Mouse (Mus musculus) kidney, embryonic 14.5 days (tissue): Measurements from ENCODE around the gene Ddx31. TPM values are rescaled to one million over a fixed set of nuclear protein-coding genes. Genes with fewer than 3 reads are reported as not detected.
A peak's percentile ranks its signal among the peaks of the same experiment; 100 is the strongest.

Experiments used
- ATAC-seq: fragments of 200-750 bp; cut with Nextera tagmentation; 2 replicates; pipeline ENCODE4 v1.8.0; 2017; ENCODE audit warnings: moderate number of reproducible peaks, mild to moderate bottlenecking, moderate TSS enrichment, moderate library complexity; ENCODE audit not compliant: low FRiP score, low TSS enrichment
- H3K27ac ChIP-seq: fragments of 300-500 bp; sonication (generic); 2 replicates; pipeline ENCODE4 v1.5.1; 2014; ENCODE audit warnings: low read depth, mild to moderate bottlenecking, low read length, moderate library complexity, mixed read lengths
- H3K27me3 ChIP-seq: fragments of 300-500 bp; sonication (generic); 2 replicates; pipeline ENCODE4 v1.6.1; 2014; ENCODE audit warnings: mild to moderate bottlenecking, low read length; ENCODE audit not compliant: control insufficient read depth, insufficient read depth
- H3K36me3 ChIP-seq: fragments of 300-500 bp; sonication (generic); 2 replicates; pipeline ENCODE4 v1.6.1; 2014; ENCODE audit warnings: low read length, mixed read lengths; ENCODE audit not compliant: control insufficient read depth, insufficient read depth
- H3K4me1 ChIP-seq: fragments of 300-500 bp; sonication (generic); 2 replicates; pipeline ENCODE4 v1.6.1; 2014; ENCODE audit warnings: low read length, mixed read lengths; ENCODE audit not compliant: control insufficient read depth, insufficient read depth
- H3K4me2 ChIP-seq: fragments of 300-500 bp; sonication (generic); replicated peaks from 2 replicates; pipeline ENCODE4 v1.6.1; 2014; ENCODE audit warnings: low read depth, mild to moderate bottlenecking, low read length
- H3K4me3 ChIP-seq: fragments of 300-500 bp; sonication (generic); 2 replicates; pipeline ENCODE4 v1.5.1; 2014; ENCODE audit warnings: mild to moderate bottlenecking, low read length
- H3K9ac ChIP-seq: fragments of 300-500 bp; sonication (generic); 2 replicates; pipeline ENCODE4 v1.6.1; 2014; ENCODE audit warnings: low read depth, mild to moderate bottlenecking, low read length, moderate library complexity
- H3K9me3 ChIP-seq: fragments of 300-500 bp; sonication (generic); 2 replicates; pipeline ENCODE4 v1.6.1; 2016; ENCODE audit warnings: low read length; ENCODE audit not compliant: control insufficient read depth
- WGBS: fragments of 180-500 bp; shearing (Covaris S2); extraction: QIAGEN DNeasy Blood & Tissue Kit; methylation state at CpG from one replicate; pipeline ENCODE4 v1.1.7; 2014; 5-methylcytosine and 5-hydroxymethylcytosine counted together
- polyA plus RNA-seq: library from polyadenylated mRNA; unstranded; fragments of >200 nt; fragmentation: Nextera tagmentation; extraction: Ambion mirVana; gene quantifications from 2 replicates; pipeline ENCODE4 v1.2.1, GENCODE M21; 2014

The Ddx31 gene
- polyA plus RNA-seq, 1 experiment from 2014 or later: 20.0 TPM

DNA sequence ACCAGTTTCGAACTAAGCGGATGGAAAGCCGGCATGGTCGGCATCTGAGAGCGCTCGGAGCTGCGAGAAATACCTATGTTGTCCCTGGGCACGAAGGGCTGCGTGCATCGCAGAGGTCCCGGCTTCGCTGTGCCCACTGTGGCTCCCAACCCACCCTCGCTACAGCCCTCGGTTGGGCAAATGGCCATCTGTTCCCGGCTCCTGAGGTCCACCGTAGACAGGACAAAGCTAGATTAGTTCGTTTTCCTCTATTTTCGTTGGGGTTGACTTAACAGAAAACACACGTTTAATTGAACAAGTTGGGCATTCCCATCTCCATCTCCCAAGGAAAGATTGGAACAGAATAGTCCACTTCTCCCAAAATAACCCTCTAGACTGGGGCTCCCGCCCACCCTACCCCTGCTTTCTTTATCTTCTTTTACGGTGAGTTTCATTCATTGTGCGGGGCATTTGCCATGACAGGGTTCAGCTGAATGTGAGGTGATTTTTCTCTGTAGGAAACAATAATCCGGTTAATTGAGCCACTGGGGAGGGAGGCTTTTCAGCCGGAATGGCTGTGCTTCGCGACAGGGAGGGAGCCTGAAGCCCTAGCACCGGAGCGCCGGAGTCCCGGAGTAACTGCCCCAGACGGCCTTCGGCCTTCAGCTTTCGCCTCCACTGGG is 72.0 kb downstream of the Ddx31 start:
- Histone ChIP-seq H3K4me3 (no peak overlapping the region), H3K4me1 (peaks cover 12% of the 10 kb centered on the region), H3K4me2 (no peak overlapping the region), H3K27ac (no peak overlapping the region), H3K9me3 (no peaks in the 10 kb centered on the region), H3K27me3 (peaks cover 98% of the 10 kb centered on the region), H3K9ac (no peak overlapping the region), H3K36me3 (no peaks in the 10 kb centered on the region)
- 2% methylated on average over 33 of the region's 33 CpGs for whole genome bisulfite sequencing
- no peak for ATAC-seq

DNA sequence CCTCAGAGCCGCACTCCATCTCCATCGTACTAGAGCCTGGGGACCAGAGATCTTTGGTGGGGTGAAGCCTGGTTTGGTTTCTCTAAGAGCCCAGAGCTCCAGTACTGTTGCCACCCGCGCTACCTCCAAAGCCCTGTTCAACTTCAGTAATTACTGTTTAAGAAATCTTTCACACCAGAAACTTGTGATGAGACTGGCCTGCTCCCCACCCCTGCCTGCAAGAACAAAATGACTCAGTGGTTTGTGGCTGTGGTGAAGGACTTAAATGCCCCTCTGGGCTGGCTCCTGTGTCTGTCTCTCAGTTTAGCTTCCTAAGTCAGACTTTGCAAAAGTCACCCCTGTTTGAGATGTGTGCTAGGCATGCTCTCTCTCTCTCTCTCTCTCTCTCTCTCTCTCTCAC is 72.8 kb downstream of the Ddx31 start:
- no peak overlapping the region for H3K4me2 ChIP-seq
- 2% methylated on average over 4 of the region's 4 CpGs for WGBS
- no peaks in the 10 kb centered on the region for H3K9me3 ChIP-seq
- no peaks in the 10 kb centered on the region for H3K36me3 ChIP-seq
- no peak for ATAC-seq
- no peak overlapping the region for H3K4me3 ChIP-seq
- H3K27ac ChIP-seq: no peak overlapping the region
- peaks cover 11% of the 10 kb centered on the region for H3K4me1 ChIP-seq
- peaks cover 98% of the 10 kb centered on the region for H3K27me3 ChIP-seq
- H3K9ac ChIP-seq: no peak overlapping the region

DNA sequence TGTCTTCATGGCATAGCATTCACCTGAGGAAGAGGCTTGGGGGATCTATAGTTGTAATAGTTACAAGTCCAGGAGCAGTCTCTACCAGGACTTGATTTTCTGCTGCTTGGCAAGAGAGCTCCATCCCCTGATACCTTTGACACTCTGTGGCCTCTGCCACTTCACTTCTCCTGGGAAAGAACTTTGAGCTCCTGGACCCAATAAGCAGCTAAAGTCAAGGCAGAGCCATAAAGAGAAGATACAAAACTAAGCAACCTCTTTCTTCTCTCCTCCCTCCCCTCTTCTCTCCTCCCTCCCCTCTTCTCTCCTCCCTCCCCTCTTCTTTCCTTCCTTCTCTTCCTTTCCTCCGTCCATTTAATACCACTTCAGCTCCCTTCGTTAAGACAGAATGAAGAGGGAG is 73.9 kb downstream of the Ddx31 start:
- no peak for ATAC-seq
- Histone ChIP-seq H3K27ac (no peak overlapping the region), H3K4me3 (no peak overlapping the region), H3K9ac (no peak overlapping the region), H3K4me2 (no peak overlapping the region), H3K9me3 (no peaks in the 10 kb centered on the region), H3K4me1 (peaks cover 1% of the 10 kb centered on the region; the same call in 1 of the 2 replicates), H3K36me3 (no peaks in the 10 kb centered on the region), H3K27me3 (peaks cover 97% of the 10 kb centered on the region)
- WGBS: 0% methylated on average over 2 of the region's 2 CpGs

DNA sequence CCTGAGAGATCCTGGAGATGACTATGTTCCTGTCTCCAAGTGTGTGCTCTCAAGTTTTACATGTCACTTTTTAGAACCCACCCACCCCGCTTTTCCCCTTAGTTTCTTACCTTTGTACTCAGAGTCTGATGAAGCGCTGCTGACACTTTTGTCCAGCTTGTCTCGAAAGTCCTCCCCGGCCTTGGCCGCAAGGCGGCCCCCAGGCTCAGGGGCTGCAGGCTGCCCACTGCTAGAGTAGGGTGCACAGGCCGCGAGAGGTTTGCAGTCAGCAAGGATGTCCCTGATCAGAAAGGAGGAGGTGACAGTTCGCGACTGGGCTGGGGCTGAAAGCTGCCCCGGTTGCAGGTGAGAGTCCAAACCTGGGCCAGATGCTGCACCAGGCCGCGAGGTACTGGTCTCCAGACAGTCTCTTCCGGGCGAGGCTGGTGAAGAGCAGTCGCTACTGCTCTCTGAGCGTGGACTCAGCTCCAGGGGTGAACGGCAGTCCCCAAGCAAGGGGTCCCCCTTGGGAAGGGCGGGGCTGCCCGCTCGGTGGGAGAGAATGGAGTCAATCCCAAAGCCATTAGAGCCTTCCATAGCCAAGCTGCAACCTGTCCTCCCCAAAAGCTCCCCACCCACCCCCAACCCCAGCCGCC is 75.0 kb downstream of the Ddx31 start:
- no peak overlapping the region for H3K4me3 ChIP-seq
- no peak overlapping the region for H3K27ac ChIP-seq
- H3K4me1 ChIP-seq: no peaks in the 10 kb centered on the region
- WGBS: 3% methylated on average over 22 of the region's 22 CpGs
- H3K27me3 ChIP-seq: peaks cover 95% of the 10 kb centered on the region
- no peak for ATAC-seq
- no peaks in the 10 kb centered on the region for H3K36me3 ChIP-seq
- no peak overlapping the region for H3K9ac ChIP-seq
- no peaks in the 10 kb centered on the region for H3K9me3 ChIP-seq
- no peak overlapping the region for H3K4me2 ChIP-seq

DNA sequence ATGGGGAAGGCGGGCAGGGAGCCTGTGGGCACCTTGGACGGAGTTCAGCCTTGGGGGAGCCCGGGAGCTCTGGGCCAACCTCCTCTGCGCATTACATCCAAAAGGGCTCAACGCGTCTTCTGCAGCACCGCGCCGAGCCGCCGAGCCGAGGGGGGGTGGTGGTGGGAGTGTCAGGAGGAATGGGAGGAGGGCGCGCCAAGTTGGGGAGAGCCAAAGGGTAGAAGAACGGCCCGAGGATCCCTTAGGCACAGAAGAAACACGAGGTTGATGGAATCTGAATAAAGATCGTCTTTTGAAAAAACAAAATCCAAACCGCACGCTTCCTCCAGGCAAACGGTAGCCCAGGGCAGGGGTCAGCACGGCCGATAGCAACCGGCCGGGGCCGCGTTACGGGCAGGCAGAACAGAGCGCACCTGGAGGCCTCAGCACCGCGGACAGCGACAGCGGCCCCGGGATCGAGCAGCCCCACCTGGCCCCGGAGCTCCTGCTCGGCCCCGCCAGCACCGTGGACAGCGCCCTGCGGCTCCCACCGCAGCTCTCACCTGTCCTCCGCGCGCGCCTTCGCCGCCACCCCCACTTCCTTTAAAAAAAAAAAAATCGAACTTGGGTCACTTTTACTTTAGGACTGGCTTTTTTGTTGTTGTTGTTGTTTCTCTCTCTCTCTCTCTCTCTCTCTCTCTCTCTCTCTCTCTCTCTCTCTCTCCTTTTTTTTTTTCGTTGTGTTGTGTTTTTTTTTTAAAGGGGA is 75.7 kb downstream of the Ddx31 start:
- 1% methylated on average over 50 of the region's 50 CpGs for WGBS
- no peaks in the 10 kb centered on the region for H3K36me3 ChIP-seq
- peaks cover 95% of the 10 kb centered on the region for H3K27me3 ChIP-seq
- no peak overlapping the region for H3K9ac ChIP-seq
- no peaks in the 10 kb centered on the region for H3K4me1 ChIP-seq
- H3K9me3 ChIP-seq: no peaks in the 10 kb centered on the region
- no peak overlapping the region for H3K4me2 ChIP-seq
- peak; percentile 74 for ATAC-seq
- no peak overlapping the region for H3K27ac ChIP-seq
- H3K4me3 ChIP-seq: no peak overlapping the region

DNA sequence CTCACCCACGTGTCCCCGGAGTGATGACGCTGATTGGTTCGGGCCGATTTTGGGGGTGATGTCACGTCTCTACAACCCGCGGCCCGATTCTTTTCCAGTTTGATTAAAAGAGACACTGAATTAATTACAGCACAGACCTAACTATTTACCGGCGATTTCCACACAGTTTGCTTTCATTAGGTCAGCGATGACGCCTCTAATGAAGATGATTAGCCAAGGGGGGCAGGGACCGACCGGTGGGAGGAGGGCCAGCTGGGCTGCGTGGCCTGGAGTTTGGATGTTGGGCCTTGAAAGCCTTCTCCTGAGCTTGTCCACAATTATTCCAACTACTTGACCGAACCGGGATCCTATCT is 76.3 kb downstream of the Ddx31 start, which contains the start of gene Barhl1:
Barhl1 (minus strand) TSS at position 156 of the 353 bp plus-strand sequence.
- WGBS: under 1% methylated on average over 18 of the region's 18 CpGs
- peaks cover 95% of the 10 kb centered on the region for H3K27me3 ChIP-seq
- H3K9ac ChIP-seq: no peak within 1 kb of the TSS
- no peaks in the 10 kb centered on the region for H3K4me1 ChIP-seq
- H3K36me3 ChIP-seq: no peaks in the 10 kb centered on the region
- 0 out of 2 replicates have a peak within 1 kb of the TSS, but pooled peaks have one; percentile 9 for H3K4me3 ChIP-seq
- H3K9me3 ChIP-seq: no peaks in the 10 kb centered on the region
- H3K4me2 ChIP-seq: no peak within 1 kb of the TSS
- H3K27ac ChIP-seq: no peak within 1 kb of the TSS
- ATAC-seq: no peak

DNA sequence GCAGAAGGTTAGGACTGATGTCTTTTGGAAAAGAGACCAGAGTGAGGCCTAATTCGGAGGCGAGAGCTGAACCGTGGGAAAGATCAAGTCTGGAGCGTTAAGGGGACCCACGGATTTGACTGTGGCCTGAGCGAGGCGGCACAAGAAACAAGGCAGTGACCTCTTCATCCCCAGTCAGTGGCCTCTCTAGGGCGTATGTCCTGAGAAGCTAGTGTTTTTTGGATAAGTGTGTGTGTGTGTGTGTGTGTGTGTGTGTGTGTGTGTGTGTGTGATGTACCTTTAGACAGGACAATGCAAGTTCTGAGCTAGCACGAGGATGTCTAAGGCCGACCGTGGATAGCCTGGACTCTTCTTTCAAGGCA is 76.9 kb downstream of the Ddx31 start:
- Histone ChIP-seq H3K4me3 (no peak overlapping the region), H3K9ac (no peak overlapping the region), H3K4me2 (no peak overlapping the region), H3K9me3 (no peaks in the 10 kb centered on the region), H3K36me3 (no peaks in the 10 kb centered on the region), H3K4me1 (no peaks in the 10 kb centered on the region), H3K27me3 (peaks cover 95% of the 10 kb centered on the region), H3K27ac (no peak overlapping the region)
- no peak for ATAC-seq
- WGBS: 3% methylated on average over 11 of the region's 11 CpGs

DNA sequence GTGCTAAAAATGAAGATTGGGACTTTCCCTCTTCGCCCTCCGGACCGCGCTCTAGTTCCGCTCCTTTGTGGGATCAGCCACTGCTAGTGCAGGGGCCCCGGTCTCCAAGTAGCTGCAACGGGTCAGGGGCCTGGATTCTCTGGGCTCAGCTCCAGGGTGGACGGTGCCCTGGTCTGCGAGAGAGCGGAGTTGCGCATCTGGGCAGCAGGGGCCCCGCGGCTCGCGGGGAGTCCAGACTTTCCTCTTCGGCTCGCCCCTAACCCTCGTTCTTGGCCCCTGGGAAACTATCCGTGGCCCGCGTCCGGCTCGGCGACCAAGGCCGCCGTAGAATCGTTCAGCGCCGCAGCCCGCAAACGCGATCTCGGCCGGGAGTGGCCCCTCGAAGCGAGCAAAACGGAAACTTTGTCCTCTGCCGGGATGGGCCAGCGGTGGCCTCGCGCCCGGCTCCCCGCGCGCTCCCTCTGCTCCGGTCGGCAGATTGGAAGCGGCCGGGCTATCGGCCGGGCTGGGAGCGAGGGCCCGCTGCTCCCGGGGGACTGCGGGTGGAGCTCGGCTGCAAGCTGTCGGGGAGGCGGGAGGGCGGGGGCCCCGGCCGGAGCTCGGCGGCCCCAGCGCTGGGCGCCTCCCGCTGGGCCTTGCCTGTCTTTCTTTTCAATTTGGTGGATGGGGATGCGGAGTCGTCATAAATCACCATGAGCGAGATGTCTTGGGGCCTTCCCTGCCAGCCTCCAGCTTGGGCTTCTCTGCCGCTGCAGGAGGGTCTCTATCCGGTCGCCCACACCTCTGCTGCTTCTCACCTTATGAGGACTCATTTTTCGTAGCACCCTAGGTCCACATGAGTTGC is 77.5 kb downstream of the Ddx31 start:
- under 1% methylated on average over 73 of the region's 73 CpGs for WGBS
- H3K4me3 ChIP-seq: peak overlapping the region; percentile 9
- H3K27ac ChIP-seq: no peak overlapping the region
- peak overlapping the region; percentile 11 for H3K4me2 ChIP-seq
- no peaks in the 10 kb centered on the region for H3K36me3 ChIP-seq
- peaks cover 96% of the 10 kb centered on the region for H3K27me3 ChIP-seq
- H3K4me1 ChIP-seq: no peaks in the 10 kb centered on the region
- no peaks in the 10 kb centered on the region for H3K9me3 ChIP-seq
- ATAC-seq: no peak
- no peak overlapping the region for H3K9ac ChIP-seq
